Mouse (Mus musculus) embryonic facial prominence, embryonic 10.5 days (tissue): Measurements from ENCODE around the gene Osbpl10. TPM values are rescaled to one million over a fixed set of nuclear protein-coding genes. Genes with fewer than 3 reads are reported as not detected.
"Not testable (repeated sequence)": the region's sequence is repeated elsewhere in the genome, so short reads cannot be mapped to it uniquely, and the experiment has no call there.

ENCODE experiments used
- DNase-seq: peaks from one replicate; pipeline ENCODE4 v3.0.0-alpha.2; 2017; ENCODE audit warnings: low spot score
- H3K27ac ChIP-seq: fragments of 300-500 bp; sonication (generic); replicated peaks from 2 replicates; pipeline ENCODE4 v1.5.1; 2016; ENCODE audit warnings: mild to moderate bottlenecking
- H3K27me3 ChIP-seq: fragments of 300-500 bp; sonication (generic); replicated peaks from 2 replicates; pipeline ENCODE4 v1.6.1; 2016; ENCODE audit warnings: low read depth, mild to moderate bottlenecking; ENCODE audit not compliant: poor library complexity, severe bottlenecking
- H3K36me3 ChIP-seq: fragments of 300-500 bp; sonication (generic); replicated peaks from 2 replicates; pipeline ENCODE4 v1.6.1; 2016; ENCODE audit warnings: mild to moderate bottlenecking, moderate library complexity
- H3K4me1 ChIP-seq: fragments of 300-500 bp; sonication (generic); 2 replicates; pipeline ENCODE4 v1.6.1; 2016
- H3K4me3 ChIP-seq: fragments of 300-500 bp; sonication (generic); 2 replicates; pipeline ENCODE4 v1.5.1; 2016; ENCODE audit warnings: mild to moderate bottlenecking, moderate library complexity
- H3K9me3 ChIP-seq: fragments of 300-500 bp; sonication (generic); 2 replicates; pipeline ENCODE4 v1.6.1; 2016; ENCODE audit warnings: mild to moderate bottlenecking
- WGBS: fragments of 180-500 bp; shearing (Covaris S2); methylation state at CpG from one replicate; pipeline ENCODE4 v1.1.7; 2016; 5-methylcytosine and 5-hydroxymethylcytosine counted together
- polyA plus RNA-seq: library from polyadenylated mRNA; unstranded; fragments of >200 nt; fragmentation: Nextera tagmentation; extraction: Ambion mirVana; gene quantifications from 2 replicates; pipeline ENCODE4 v1.2.1, GENCODE M21; 2016

Osbpl10 gene
- polyA plus RNA-seq, 1 experiment from 2014 or later, result 1.3 TPM

GRCm38 (mm10) chr9:115259866-115260265 is 281.5 kb downstream of the Osbpl10 start:
- 96% methylated on average over 4 of the region's 4 CpGs for WGBS
- peaks cover 78% of the 10 kb centered on the region for H3K36me3 ChIP-seq

GRCm38 (mm10) chr9:115260464-115260863 is 282.1 kb downstream of the Osbpl10 start:
- no peak overlapping the region for H3K27ac ChIP-seq
- peaks cover 78% of the 10 kb centered on the region for H3K36me3 ChIP-seq
- 90% methylated on average over 7 of the region's 7 CpGs for WGBS
- no peaks in the 10 kb centered on the region for H3K4me1 ChIP-seq
- H3K27me3 ChIP-seq, result no peaks in the 10 kb centered on the region
- no peaks in the 10 kb centered on the region for H3K9me3 ChIP-seq
- DNase-seq, result no peak
- no peak overlapping the region for H3K4me3 ChIP-seq

More at GRCm38 (mm10) chr9:115259866-115260265, 281.5 kb downstream of the Osbpl10 start:
- Histone ChIP-seq H3K27me3 (no peaks in the 10 kb centered on the region), H3K27ac (no peak overlapping the region), H3K4me1 (no peaks in the 10 kb centered on the region), H3K4me3 (no peak overlapping the region), H3K9me3 (no peaks in the 10 kb centered on the region)
- no peak for DNase-seq

- peaks cover 79% of the 10 kb centered on the region for H3K36me3 ChIP-seq
- WGBS, result 92% methylated on average over 8 of the region's 8 CpGs
These were observed 283.1 kb downstream of the Osbpl10 start for GRCm38 (mm10) chr9:115261456-115261855.

DNA sequence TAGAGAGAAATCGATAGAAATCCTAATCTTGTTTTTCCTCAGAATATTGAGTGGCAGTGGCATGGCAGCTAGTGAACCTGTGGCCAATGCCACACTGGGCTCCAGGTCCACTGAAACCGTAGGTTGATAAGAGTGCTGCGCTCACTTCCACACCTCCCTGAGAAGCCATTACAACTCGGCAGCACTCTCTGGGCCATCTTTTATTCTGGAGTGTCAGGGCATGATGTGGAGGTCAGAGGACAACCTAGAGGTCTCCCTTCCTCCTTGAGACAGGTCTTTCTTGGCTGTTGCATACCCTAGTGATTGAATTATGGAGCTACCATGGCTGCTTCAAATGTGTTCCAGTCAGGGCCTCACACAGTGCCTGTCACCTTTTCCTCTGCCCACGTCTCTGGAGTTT is 283.5 kb downstream of the Osbpl10 start:
- peaks cover 78% of the 10 kb centered on the region for H3K36me3 ChIP-seq
- no peaks in the 10 kb centered on the region for H3K9me3 ChIP-seq
- H3K27me3 ChIP-seq, result no peaks in the 10 kb centered on the region
- H3K4me3 ChIP-seq, result no peak overlapping the region
- no peak overlapping the region for H3K27ac ChIP-seq
- no peaks in the 10 kb centered on the region for H3K4me1 ChIP-seq
- WGBS, result 89% methylated on average over 5 of the region's 5 CpGs
- no peak for DNase-seq

More at GRCm38 (mm10) chr9:115261456-115261855, 283.1 kb downstream of the Osbpl10 start:
- Histone ChIP-seq H3K4me1 (no peaks in the 10 kb centered on the region), H3K27me3 (no peaks in the 10 kb centered on the region), H3K27ac (no peak overlapping the region), H3K9me3 (no peaks in the 10 kb centered on the region), H3K4me3 (no peak overlapping the region)
- DNase-seq, result no peak

GRCm38 (mm10) chr9:115271556-115271955 is 293.2 kb downstream of the Osbpl10 start:
- H3K27me3 ChIP-seq, result no peaks in the 10 kb centered on the region
- H3K4me3 ChIP-seq, result no peak overlapping the region
- WGBS, result 94% methylated on average over 3 of the region's 3 CpGs
- no peak for DNase-seq
- no peaks in the 10 kb centered on the region for H3K9me3 ChIP-seq
- H3K27ac ChIP-seq, result no peak overlapping the region
- no peaks in the 10 kb centered on the region for H3K4me1 ChIP-seq
- H3K36me3 ChIP-seq, result peaks cover 64% of the 10 kb centered on the region

DNA sequence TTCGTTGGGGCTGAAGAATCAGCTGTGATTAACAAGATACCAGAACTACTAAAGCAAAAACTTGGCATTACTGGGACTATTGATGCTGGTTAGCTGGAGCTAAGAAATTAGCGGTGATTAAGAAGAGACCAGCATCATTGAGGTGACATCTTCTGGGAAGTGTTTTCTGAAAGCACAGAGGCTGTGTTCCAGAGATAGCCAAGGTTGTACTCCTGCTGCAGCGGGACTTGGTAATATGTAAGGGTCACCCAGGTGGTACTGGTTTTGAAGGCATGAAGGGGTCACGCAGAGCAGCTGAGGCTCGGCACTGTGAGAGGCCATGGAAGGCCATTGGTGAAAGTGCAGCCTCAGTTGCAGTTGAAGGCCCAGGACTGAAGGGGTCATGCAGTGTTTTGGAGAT is 294.1 kb downstream of the Osbpl10 start:
- not testable (repeated sequence) for H3K4me1 ChIP-seq, H3K9me3 ChIP-seq, H3K4me3 ChIP-seq, H3K27me3 ChIP-seq, DNase-seq, H3K27ac ChIP-seq
- H3K36me3 ChIP-seq, result peaks cover 61% of the 10 kb centered on the region
- 89% methylated on average over 5 of the region's 5 CpGs for WGBS

GRCm38 (mm10) chr9:115273095-115273649 is 294.8 kb downstream of the Osbpl10 start:
- H3K4me1 ChIP-seq, result no peaks in the 10 kb centered on the region
- 96% methylated on average over 7 of the region's 7 CpGs for WGBS
- peaks cover 65% of the 10 kb centered on the region for H3K36me3 ChIP-seq
- no peaks in the 10 kb centered on the region for H3K9me3 ChIP-seq
- no peak overlapping the region for H3K27ac ChIP-seq
- H3K27me3 ChIP-seq, result no peaks in the 10 kb centered on the region
- no peak for DNase-seq
- no peak overlapping the region for H3K4me3 ChIP-seq

DNA sequence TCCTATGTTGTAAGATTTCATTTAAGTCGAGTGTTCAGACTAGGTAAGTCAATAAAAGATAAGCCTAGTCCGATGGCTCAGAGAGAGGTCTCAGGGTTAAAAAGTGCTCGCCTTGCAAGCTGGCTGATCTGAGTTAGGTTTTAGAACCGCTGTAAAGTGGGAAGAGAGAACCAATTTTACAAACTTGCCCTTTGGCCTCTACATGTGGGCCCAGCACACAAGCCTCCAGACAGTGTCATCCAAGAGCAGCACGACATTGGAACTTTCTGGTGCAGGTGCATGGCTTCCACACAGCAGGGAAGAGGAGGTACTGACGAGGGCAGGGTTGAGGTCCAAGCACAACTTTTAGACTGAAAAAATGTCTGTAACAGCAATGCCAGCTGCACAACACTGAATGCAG is 296.4 kb downstream of the Osbpl10 start:
- peaks cover 76% of the 10 kb centered on the region for H3K36me3 ChIP-seq
- H3K27me3 ChIP-seq, result no peaks in the 10 kb centered on the region
- H3K9me3 ChIP-seq, result no peaks in the 10 kb centered on the region
- no peak for DNase-seq
- no peaks in the 10 kb centered on the region for H3K4me1 ChIP-seq
- H3K27ac ChIP-seq, result no peak overlapping the region
- H3K4me3 ChIP-seq, result no peak overlapping the region
- 86% methylated on average over 6 of the region's 6 CpGs for WGBS

DNA sequence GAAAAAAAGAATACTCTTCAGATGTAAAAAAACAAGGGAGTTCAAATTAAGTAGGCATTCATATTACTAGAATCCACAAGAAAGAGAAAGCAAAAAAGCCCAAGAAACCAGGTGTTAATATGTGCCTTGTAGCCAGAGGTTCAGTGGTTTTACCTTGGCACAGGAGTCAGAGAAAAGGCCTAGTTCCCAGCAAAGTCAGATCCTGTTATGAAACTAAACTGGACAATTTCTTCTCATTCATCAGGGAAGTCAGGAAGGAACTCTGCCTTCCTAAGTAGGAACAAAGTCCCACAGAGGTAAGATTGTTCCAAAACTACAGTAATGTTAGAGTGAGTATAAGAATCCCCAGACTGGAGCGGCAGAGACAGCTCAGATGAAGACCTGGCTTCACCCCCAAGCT is 300.3 kb downstream of the Osbpl10 start:
- WGBS, result 90% methylated on average over 1 of the region's 1 CpGs
- peaks cover 70% of the 10 kb centered on the region for H3K36me3 ChIP-seq
- no peaks in the 10 kb centered on the region for H3K9me3 ChIP-seq
- H3K4me3 ChIP-seq, result no peak overlapping the region
- no peaks in the 10 kb centered on the region for H3K4me1 ChIP-seq
- DNase-seq, result no peak
- no peaks in the 10 kb centered on the region for H3K27me3 ChIP-seq
- H3K27ac ChIP-seq, result no peak overlapping the region

Other genes starting within 250 kb of the Osbpl10 start
- gene Cmtm6, start 247.5 kb upstream of the Osbpl10 start, polyA plus RNA-seq, result 29.5 and 32.8 TPM in 2 replicates
- gene Cmtm7, start 196.7 kb upstream of the Osbpl10 start, polyA plus RNA-seq, result 88.0 and 93.2 TPM in 2 replicates
- 21.3 and 26.4 TPM in 2 replicates for gene Cmtm8, start 134.4 kb upstream of the Osbpl10 start, polyA plus RNA-seq
- 14.8 and 15.2 TPM in 2 replicates for gene Gpd1l, start 44.6 kb upstream of the Osbpl10 start, polyA plus RNA-seq
- 232 and 250 TPM in 2 replicates for gene Rps27rt, start 4.2 kb downstream of the Osbpl10 start, polyA plus RNA-seq